Mouse (Mus musculus) inflammation-experienced regulatory T-cells, adult 6 months (primary cell): ENCODE data around the gene March8. TPM values are rescaled to one million over a fixed set of nuclear protein-coding genes. Genes with fewer than 3 reads are reported as not detected.

Source experiments
- polyA plus RNA-seq, 3 experiments: library from polyadenylated mRNA; unstranded; fragments of 100-300 nt; shearing (Covaris generic); gene quantifications; one replicate each; pipeline ENCODE4 v1.2.1; 2017

March8 gene
- polyA plus RNA-seq, 3 experiments from 2014 or later: 0.56 TPM; not detected in 2

Other genes starting within 250 kb of the March8 start
- gene Tmcc1, start 144.5 kb upstream of the March8 start, polyA plus RNA-seq: 10 to 100 TPM; 12.9 to 43.8 (median 31.4) TPM
- gene Washc2, start 130.0 kb upstream of the March8 start, polyA plus RNA-seq: 10 to 100 TPM; 32.1 to 46.4 (median 45.6) TPM
- 1 to 10 TPM in 2 of 3 experiments, under 1 TPM in 1; 0.75 to 4.5 (median 2.4) TPM for gene Zfand4, start 73.8 kb upstream of the March8 start, polyA plus RNA-seq
- not detected for gene Alox5, start 123.2 kb downstream of the March8 start, polyA plus RNA-seq
- not detected for gene Olfr211, start 151.1 kb downstream of the March8 start, polyA plus RNA-seq
- gene Olfr212, start 168.5 kb downstream of the March8 start, polyA plus RNA-seq: not detected
- gene Olfr213, start 200.4 kb downstream of the March8 start, polyA plus RNA-seq: not detected
- gene Gm5580, start 213.1 kb downstream of the March8 start, polyA plus RNA-seq: under 1 TPM in 1 of 3 experiments, not detected in 2; 0.26 TPM
- not detected for gene Olfr214, start 216.2 kb downstream of the March8 start, polyA plus RNA-seq
- gene Olfr215, start 246.2 kb downstream of the March8 start, polyA plus RNA-seq: not detected